Mouse (Mus musculus) neural tube, embryonic 15.5 days (tissue): ENCODE results near the gene Tinagl1. TPM values are rescaled to one million over a fixed set of nuclear protein-coding genes. Genes with fewer than 3 reads are reported as not detected.

Source experiments
- ATAC-seq: fragments of 200-750 bp; cut with Nextera tagmentation; 2 replicates; pipeline ENCODE4 v1.8.0; 2017; ENCODE audit warnings: mild to moderate bottlenecking, moderate TSS enrichment, moderate library complexity; ENCODE audit not compliant: low FRiP score
- H3K27ac ChIP-seq: fragments of 300-500 bp; sonication (generic); replicated peaks from 2 replicates; pipeline ENCODE4 v1.5.1; 2015; ENCODE audit warnings: mild to moderate bottlenecking, inconsistent platforms
- H3K27me3 ChIP-seq: fragments of 300-500 bp; sonication (generic); replicated peaks from 2 replicates; pipeline ENCODE4 v1.6.1; 2015; ENCODE audit warnings: inconsistent platforms
- H3K36me3 ChIP-seq: fragments of 300-500 bp; sonication (generic); 2 replicates; pipeline ENCODE4 v1.6.1; 2015; ENCODE audit warnings: inconsistent platforms
- H3K4me1 ChIP-seq: fragments of 300-500 bp; sonication (generic); 2 replicates; pipeline ENCODE4 v1.6.1; 2015; ENCODE audit warnings: inconsistent platforms
- H3K4me2 ChIP-seq: fragments of 300-500 bp; sonication (generic); 2 replicates; pipeline ENCODE4 v1.6.1; 2015; ENCODE audit warnings: inconsistent platforms, mild to moderate bottlenecking, moderate library complexity
- H3K4me3 ChIP-seq: fragments of 300-500 bp; sonication (generic); replicated peaks from 2 replicates; pipeline ENCODE4 v1.5.1; 2015; ENCODE audit warnings: mild to moderate bottlenecking, inconsistent platforms
- H3K9ac ChIP-seq: fragments of 300-500 bp; sonication (generic); replicated peaks from 2 replicates; pipeline ENCODE4 v1.6.1; 2015; ENCODE audit warnings: mild to moderate bottlenecking, inconsistent platforms
- H3K9me3 ChIP-seq: fragments of 300-500 bp; sonication (generic); replicated peaks from 2 replicates; pipeline ENCODE4 v1.6.1; 2016; ENCODE audit warnings: inconsistent platforms
- WGBS: fragments of 180-500 bp; shearing (Covaris S2); methylation state at CpG from one replicate; pipeline ENCODE4 v1.1.7; 2015; ENCODE audit warnings: mixed read lengths; 5-methylcytosine and 5-hydroxymethylcytosine counted together
- polyA plus RNA-seq: library from polyadenylated mRNA; unstranded; fragments of >200 nt; fragmentation: Nextera tagmentation; extraction: Ambion mirVana; gene quantifications from 2 replicates; pipeline ENCODE4 v1.2.1, GENCODE M21; 2015

Tinagl1 gene
- polyA plus RNA-seq, 1 experiment from 2014 or later = 4.1 TPM

DNA sequence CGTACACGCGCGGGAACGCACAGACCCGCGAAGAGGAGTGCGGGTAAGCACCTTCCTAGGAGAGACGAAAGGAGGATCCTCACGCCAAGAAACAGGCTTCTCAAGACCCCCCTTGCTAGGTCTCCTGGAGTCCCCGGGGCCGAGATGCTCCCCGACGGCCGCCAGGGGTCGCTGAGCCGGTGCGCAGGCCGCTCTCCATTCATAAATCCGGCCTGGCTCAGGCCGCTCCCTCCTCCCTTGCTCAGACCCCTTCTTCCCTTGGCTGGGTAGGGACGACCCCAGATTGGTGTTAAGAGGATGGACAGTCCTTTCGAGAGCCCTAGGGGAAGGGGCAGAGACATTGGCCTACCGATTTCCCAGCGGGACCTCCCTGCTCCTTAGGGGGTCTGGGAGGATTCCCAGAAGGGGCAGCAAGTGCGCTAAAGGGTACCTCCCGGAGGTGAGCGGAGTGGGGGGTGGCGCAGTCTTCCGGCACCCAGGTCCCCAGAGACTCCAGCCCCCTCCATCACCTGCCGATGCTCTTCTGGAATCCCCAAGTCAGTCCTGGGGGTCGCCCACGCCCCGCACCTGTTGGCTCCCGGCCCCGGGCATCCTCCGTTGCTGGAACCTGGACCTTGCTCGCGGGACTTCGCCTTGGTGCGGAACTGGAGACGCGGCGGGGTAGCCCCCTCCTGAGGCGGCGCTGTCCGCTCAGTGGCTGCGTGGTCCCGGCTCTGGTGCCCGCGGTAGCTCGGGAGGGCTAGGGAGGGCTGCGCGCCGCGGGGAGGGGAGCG is 36.3 kb downstream of the Tinagl1 start:
- H3K27ac ChIP-seq = no peak overlapping the region
- H3K4me1 ChIP-seq = peaks cover 25% of the 10 kb centered on the region
- peak overlapping the region; percentile 96 for H3K4me2 ChIP-seq
- ATAC-seq = peak; percentile 76
- no peaks in the 10 kb centered on the region for H3K9me3 ChIP-seq
- no peaks in the 10 kb centered on the region for H3K36me3 ChIP-seq
- peaks cover 49% of the 10 kb centered on the region for H3K27me3 ChIP-seq
- peak overlapping the region; percentile 42 for H3K9ac ChIP-seq
- under 1% methylated on average over 56 of the region's 57 CpGs for WGBS
- peak overlapping the region; percentile 47 for H3K4me3 ChIP-seq

GRCm38 (mm10) chr4:130133399-130133798 is 41.5 kb downstream of the Tinagl1 start:
- Histone ChIP-seq H3K4me3 (no peak overlapping the region), H3K9me3 (no peaks in the 10 kb centered on the region), H3K9ac (no peak overlapping the region), H3K4me1 (peaks cover 4% of the 10 kb centered on the region), H3K27me3 (peaks cover 21% of the 10 kb centered on the region), H3K4me2 (no peak overlapping the region), H3K27ac (no peak overlapping the region), H3K36me3 (no peaks in the 10 kb centered on the region)
- WGBS = 61% methylated on average over 6 of the region's 6 CpGs
- no peak for ATAC-seq

- ATAC-seq = no peak
- no peak overlapping the region for H3K4me2 ChIP-seq
- no peaks in the 10 kb centered on the region for H3K4me1 ChIP-seq
- no peak overlapping the region for H3K4me3 ChIP-seq
- no peaks in the 10 kb centered on the region for H3K9me3 ChIP-seq
- H3K27me3 ChIP-seq = peaks cover 5% of the 10 kb centered on the region
- WGBS = 87% methylated on average over 7 of the region's 7 CpGs
- H3K36me3 ChIP-seq = peaks cover 9% of the 10 kb centered on the region; the same call in 1 of the 2 replicates
- H3K9ac ChIP-seq = no peak overlapping the region
- H3K27ac ChIP-seq = no peak overlapping the region
Measured at GRCm38 (mm10) chr4:130131448-130132105, 43.3 kb downstream of the Tinagl1 start.

GRCm38 (mm10) chr4:130130641-130131350 is 44.1 kb downstream of the Tinagl1 start:
- Histone ChIP-seq H3K36me3 (peaks cover 17% of the 10 kb centered on the region), H3K9me3 (no peaks in the 10 kb centered on the region), H3K4me2 (no peak overlapping the region), H3K27ac (no peak overlapping the region), H3K4me1 (no peaks in the 10 kb centered on the region), H3K27me3 (no peaks in the 10 kb centered on the region), H3K4me3 (no peak overlapping the region), H3K9ac (no peak overlapping the region)
- 52% methylated on average over 13 of the region's 13 CpGs for WGBS
- ATAC-seq = no peak

DNA sequence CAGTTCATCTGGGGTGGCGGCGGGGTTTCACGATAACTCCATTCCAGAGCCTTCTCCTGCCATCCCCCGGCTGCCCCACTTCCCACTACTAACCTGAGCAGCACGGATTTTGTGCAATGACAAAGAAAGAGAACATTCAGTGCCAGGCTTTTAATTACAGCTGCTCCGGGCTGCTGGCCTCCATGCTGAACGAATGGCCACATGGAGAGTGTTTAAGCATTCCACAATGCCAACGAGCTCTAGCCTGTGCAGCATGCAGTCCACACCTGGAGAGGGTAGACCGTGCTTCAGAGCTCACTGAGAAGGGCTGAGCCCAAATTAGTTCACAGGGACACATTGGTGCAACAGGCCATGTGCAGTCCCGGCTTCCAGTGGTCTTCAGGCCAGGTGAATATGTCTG is 44.8 kb downstream of the Tinagl1 start:
- H3K27me3 ChIP-seq = no peaks in the 10 kb centered on the region
- no peak overlapping the region for H3K4me3 ChIP-seq
- no peaks in the 10 kb centered on the region for H3K9me3 ChIP-seq
- peaks cover 24% of the 10 kb centered on the region for H3K36me3 ChIP-seq
- H3K4me1 ChIP-seq = no peaks in the 10 kb centered on the region
- ATAC-seq = no peak
- WGBS = 74% methylated on average over 10 of the region's 10 CpGs
- no peak overlapping the region for H3K27ac ChIP-seq
- no peak overlapping the region for H3K4me2 ChIP-seq
- H3K9ac ChIP-seq = no peak overlapping the region

DNA sequence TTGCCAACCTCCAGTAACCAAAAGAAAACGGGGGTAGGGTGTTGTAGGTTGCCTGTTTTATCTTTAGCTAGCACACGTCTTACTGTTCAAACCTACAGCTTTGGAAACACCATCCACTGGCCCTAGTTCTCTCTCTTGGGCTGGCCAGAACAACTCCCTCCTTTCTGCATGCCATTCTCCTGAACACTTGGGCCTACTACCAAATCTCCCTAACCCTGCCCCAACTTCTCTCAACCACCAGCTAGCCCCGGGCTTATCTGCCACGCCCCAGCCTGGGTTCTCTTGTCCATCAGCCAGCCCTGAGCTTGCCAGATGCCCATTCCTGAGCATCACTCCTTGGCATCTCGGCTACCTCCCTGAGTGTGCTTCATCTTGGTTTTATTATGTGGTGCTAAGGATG is 46.0 kb downstream of the Tinagl1 start:
- Histone ChIP-seq H3K9ac (no peak overlapping the region), H3K4me1 (no peaks in the 10 kb centered on the region), H3K36me3 (peaks cover 33% of the 10 kb centered on the region), H3K27me3 (no peaks in the 10 kb centered on the region), H3K4me2 (no peak overlapping the region), H3K27ac (no peak overlapping the region), H3K4me3 (no peak overlapping the region), H3K9me3 (no peaks in the 10 kb centered on the region)
- 91% methylated on average over 5 of the region's 5 CpGs for WGBS
- ATAC-seq = no peak

- no peak overlapping the region for H3K4me3 ChIP-seq
- no peaks in the 10 kb centered on the region for H3K27me3 ChIP-seq
- H3K9me3 ChIP-seq = no peaks in the 10 kb centered on the region
- no peak overlapping the region for H3K4me2 ChIP-seq
- H3K9ac ChIP-seq = no peak overlapping the region
- ATAC-seq = no peak
- H3K27ac ChIP-seq = no peak overlapping the region
- peaks cover 47% of the 10 kb centered on the region for H3K36me3 ChIP-seq
- 84% methylated on average over 5 of the region's 5 CpGs for WGBS
- no peaks in the 10 kb centered on the region for H3K4me1 ChIP-seq
Measured at GRCm38 (mm10) chr4:130125935-130126334, 49.0 kb downstream of the Tinagl1 start.

DNA sequence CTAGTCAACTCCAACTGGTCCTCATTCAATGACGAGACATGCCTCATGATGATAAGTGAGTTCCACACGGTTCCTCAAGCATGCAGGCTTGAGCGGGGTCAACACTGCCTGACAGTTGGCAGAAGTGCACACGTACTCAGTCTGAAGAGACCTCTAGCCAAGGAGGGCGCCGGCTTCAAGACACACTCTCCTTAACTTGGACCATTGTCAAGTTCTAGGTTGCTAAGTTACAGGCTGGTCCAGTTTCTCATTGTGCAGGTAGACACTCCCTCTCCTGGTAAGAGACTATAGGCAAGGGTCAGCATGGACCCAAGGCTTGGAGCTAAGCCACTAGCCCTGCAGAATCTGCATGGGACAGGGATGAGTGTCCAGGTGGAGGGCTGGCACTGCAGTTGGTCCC is 49.8 kb downstream of the Tinagl1 start:
- no peak overlapping the region for H3K4me2 ChIP-seq
- H3K27ac ChIP-seq = no peak overlapping the region
- H3K9me3 ChIP-seq = no peaks in the 10 kb centered on the region
- no peak overlapping the region for H3K9ac ChIP-seq
- WGBS = 93% methylated on average over 6 of the region's 6 CpGs
- H3K36me3 ChIP-seq = peaks cover 47% of the 10 kb centered on the region
- H3K4me1 ChIP-seq = no peaks in the 10 kb centered on the region
- H3K27me3 ChIP-seq = no peaks in the 10 kb centered on the region
- no peak for ATAC-seq
- H3K4me3 ChIP-seq = no peak overlapping the region

GRCm38 (mm10) chr4:130124110-130124509 is 50.8 kb downstream of the Tinagl1 start:
- Histone ChIP-seq H3K27me3 (no peaks in the 10 kb centered on the region), H3K4me1 (no peaks in the 10 kb centered on the region), H3K9ac (no peak overlapping the region), H3K36me3 (peaks cover 47% of the 10 kb centered on the region), H3K4me2 (no peak overlapping the region), H3K4me3 (no peak overlapping the region), H3K9me3 (no peaks in the 10 kb centered on the region), H3K27ac (no peak overlapping the region)
- no peak for ATAC-seq
- whole genome bisulfite sequencing = 93% methylated on average over 4 of the region's 4 CpGs

- H3K4me3 ChIP-seq = no peak overlapping the region
- H3K9me3 ChIP-seq = no peaks in the 10 kb centered on the region
- ATAC-seq = no peak
- H3K4me1 ChIP-seq = no peaks in the 10 kb centered on the region
- H3K9ac ChIP-seq = no peak overlapping the region
- H3K36me3 ChIP-seq = peaks cover 47% of the 10 kb centered on the region
- H3K4me2 ChIP-seq = no peak overlapping the region
- no peak overlapping the region for H3K27ac ChIP-seq
- no peaks in the 10 kb centered on the region for H3K27me3 ChIP-seq
- 91% methylated on average over 5 of the region's 5 CpGs for WGBS
Measured at GRCm38 (mm10) chr4:130123020-130123419, 51.9 kb downstream of the Tinagl1 start.

DNA sequence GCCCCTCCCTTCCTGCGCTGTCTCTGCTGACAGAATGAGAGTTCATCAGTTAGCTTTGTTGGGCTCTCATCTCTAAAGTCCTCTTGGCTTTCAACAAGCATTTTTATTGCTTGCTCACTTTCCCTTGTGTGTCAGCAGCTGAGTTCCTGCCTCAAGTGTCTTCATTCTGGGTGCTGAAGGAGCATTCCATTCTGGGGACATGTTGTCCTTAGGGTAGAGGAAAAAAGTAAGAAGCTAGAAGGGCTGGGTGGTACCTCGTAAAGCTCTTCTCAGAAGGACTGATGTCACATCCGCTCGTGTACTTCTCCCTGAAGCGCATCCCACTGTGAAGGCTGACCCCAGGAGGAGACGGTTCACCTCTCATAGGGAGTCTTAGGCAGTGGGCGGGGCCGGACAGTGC is 53.4 kb downstream of the Tinagl1 start:
- Histone ChIP-seq H3K4me3 (no peak overlapping the region), H3K27ac (no peak overlapping the region), H3K4me2 (no peak overlapping the region), H3K9me3 (no peaks in the 10 kb centered on the region), H3K9ac (no peak overlapping the region), H3K36me3 (peaks cover 38% of the 10 kb centered on the region), H3K27me3 (no peaks in the 10 kb centered on the region), H3K4me1 (no peaks in the 10 kb centered on the region)
- ATAC-seq = no peak
- WGBS = 77% methylated on average over 8 of the region's 8 CpGs

DNA sequence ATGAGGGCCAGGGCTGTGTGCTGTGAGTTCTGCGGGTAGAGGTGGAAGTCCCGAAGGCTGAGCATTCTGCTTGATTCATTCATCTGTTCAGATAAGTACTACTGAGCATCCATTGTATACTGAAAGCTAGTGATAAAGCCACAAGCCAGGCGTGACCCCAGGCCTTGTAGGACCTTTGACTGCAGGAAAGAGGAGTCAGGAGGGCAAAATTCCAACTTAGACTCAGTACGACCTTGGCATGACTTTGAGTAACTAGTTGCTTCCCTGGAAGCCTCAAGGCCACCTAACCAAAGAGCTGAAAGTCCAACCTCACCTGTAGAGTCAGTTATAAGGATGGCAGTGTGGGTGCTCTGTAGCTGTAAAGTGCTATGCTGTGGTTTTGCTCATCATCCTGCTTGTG is 54.2 kb downstream of the Tinagl1 start:
- H3K4me1 ChIP-seq = no peaks in the 10 kb centered on the region
- no peak overlapping the region for H3K4me3 ChIP-seq
- WGBS = 91% methylated on average over 4 of the region's 4 CpGs
- no peak overlapping the region for H3K4me2 ChIP-seq
- no peak overlapping the region for H3K9ac ChIP-seq
- H3K27ac ChIP-seq = no peak overlapping the region
- ATAC-seq = no peak
- H3K9me3 ChIP-seq = no peaks in the 10 kb centered on the region
- H3K27me3 ChIP-seq = no peaks in the 10 kb centered on the region
- H3K36me3 ChIP-seq = peaks cover 30% of the 10 kb centered on the region
